Mouse (Mus musculus): Measurements from ENCODE around the gene Taar9.
"Not testable (repeated sequence)": the region's sequence is repeated elsewhere in the genome, so short reads cannot be mapped to it uniquely, and the experiment has no call there.

The Taar9 gene

GRCm38 (mm10) chr10:24087168-24087567, 22.2 kb downstream of the Taar9 start:
- Histone ChIP-seq H3K4me3 (replicated peaks; ENCODE audit: low read length) (no peak overlapping the region), H3K9me3 (ENCODE audit: low read length) (no peaks in the 10 kb centered on the region), H3K36me3 (ENCODE audit: insufficient read depth, low read length) (no peaks in the 10 kb centered on the region), H3K4me1 (replicated peaks; ENCODE audit: low read depth, low read length) (peaks cover 7% of the 10 kb centered on the region), H3K27me3 (ENCODE audit: insufficient read depth, low read length) (no peaks in the 10 kb centered on the region)
- no peak for TF ChIP-seq NANOG (IDR thresholded peaks at IDR 0.05; ENCODE audit: borderline replicate concordance, low read length)
- TF ChIP-seq CTCF (conservative IDR thresholded peaks at IDR 0.05; ENCODE audit: low read length): no peak
- TF ChIP-seq POU5F1 (IDR thresholded peaks at IDR 0.05; ENCODE audit: borderline replicate concordance, low read length): no peak

- H3K4me3 ChIP-seq (replicated peaks; ENCODE audit: low read length): no peak overlapping the region
- TF ChIP-seq POU5F1 (IDR thresholded peaks at IDR 0.05; ENCODE audit: borderline replicate concordance, low read length): no peak
- no peak for TF ChIP-seq CTCF (conservative IDR thresholded peaks at IDR 0.05; ENCODE audit: low read length)
- TF ChIP-seq NANOG (IDR thresholded peaks at IDR 0.05; ENCODE audit: borderline replicate concordance, low read length): no peak
Measured at GRCm38 (mm10) chr10:24086555-24086954, 22.8 kb downstream of the Taar9 start.

GRCm38 (mm10) chr10:24085936-24086335, 23.4 kb downstream of the Taar9 start:
- no peak overlapping the region for H3K4me3 ChIP-seq (replicated peaks; ENCODE audit: low read length)
- no peaks in the 10 kb centered on the region for H3K27me3 ChIP-seq (ENCODE audit: insufficient read depth, low read length)
- H3K4me1 ChIP-seq (replicated peaks; ENCODE audit: low read depth, low read length): peaks cover 7% of the 10 kb centered on the region
- no peaks in the 10 kb centered on the region for H3K9me3 ChIP-seq (ENCODE audit: low read length)
- H3K36me3 ChIP-seq (ENCODE audit: insufficient read depth, low read length): no peaks in the 10 kb centered on the region
- TF ChIP-seq NANOG (IDR thresholded peaks at IDR 0.05; ENCODE audit: borderline replicate concordance, low read length) (peak; percentile 70), POU5F1 (IDR thresholded peaks at IDR 0.05; ENCODE audit: borderline replicate concordance, low read length) (no peak; the same call in 1 of the 2 replicates)

More at GRCm38 (mm10) chr10:24086555-24086954, 22.8 kb downstream of the Taar9 start:
- H3K9me3 ChIP-seq (ENCODE audit: low read length): no peaks in the 10 kb centered on the region
- no peaks in the 10 kb centered on the region for H3K27me3 ChIP-seq (ENCODE audit: insufficient read depth, low read length)
- peaks cover 7% of the 10 kb centered on the region for H3K4me1 ChIP-seq (replicated peaks; ENCODE audit: low read depth, low read length)
- no peaks in the 10 kb centered on the region for H3K36me3 ChIP-seq (ENCODE audit: insufficient read depth, low read length)

GRCm38 (mm10) chr10:24080166-24080565, 29.2 kb downstream of the Taar9 start:
- H3K27me3 ChIP-seq (ENCODE audit: insufficient read depth, low read length): no peaks in the 10 kb centered on the region
- no peaks in the 10 kb centered on the region for H3K9me3 ChIP-seq (ENCODE audit: low read length)
- H3K4me3 ChIP-seq (replicated peaks; ENCODE audit: low read length): no peak overlapping the region
- no peaks in the 10 kb centered on the region for H3K4me1 ChIP-seq (replicated peaks; ENCODE audit: low read depth, low read length)
- no peaks in the 10 kb centered on the region for H3K36me3 ChIP-seq (ENCODE audit: insufficient read depth, low read length)
- TF ChIP-seq CTCF (conservative IDR thresholded peaks at IDR 0.05; ENCODE audit: low read length) (peak; percentile 16; the same call in 1 of the 2 replicates), NANOG (IDR thresholded peaks at IDR 0.05; ENCODE audit: borderline replicate concordance, low read length) (no peak)

GRCm38 (mm10) chr10:24076200-24076599, 33.1 kb downstream of the Taar9 start, which contains the start of gene Taar8a:
TSS of gene Taar8a (plus strand) at chr10:24076500.
- H3K27me3 ChIP-seq (ENCODE audit: insufficient read depth, low read length); H3K36me3 ChIP-seq (ENCODE audit: insufficient read depth, low read length); H3K9me3 ChIP-seq (ENCODE audit: low read length): not testable (repeated sequence)

GRCm38 (mm10) chr10:24074751-24075150, 34.6 kb downstream of the Taar9 start:
- H3K4me3 ChIP-seq (replicated peaks; ENCODE audit: low read length); H3K9me3 ChIP-seq (ENCODE audit: low read length); H3K27me3 ChIP-seq (ENCODE audit: insufficient read depth, low read length); H3K4me1 ChIP-seq (replicated peaks; ENCODE audit: low read depth, low read length); H3K36me3 ChIP-seq (ENCODE audit: insufficient read depth, low read length): not testable (repeated sequence)

More at GRCm38 (mm10) chr10:24076200-24076599, 33.1 kb downstream of the Taar9 start, which contains the start of gene Taar8a:
- not testable (repeated sequence) for H3K4me3 ChIP-seq (replicated peaks; ENCODE audit: low read length); H3K4me1 ChIP-seq (replicated peaks; ENCODE audit: low read depth, low read length)

GRCm38 (mm10) chr10:24058986-24059385, 50.3 kb downstream of the Taar9 start:
- Histone ChIP-seq H3K9me3 (ENCODE audit: low read length) (no peaks in the 10 kb centered on the region), H3K4me3 (replicated peaks; ENCODE audit: low read length) (no peak overlapping the region), H3K36me3 (ENCODE audit: insufficient read depth, low read length) (no peaks in the 10 kb centered on the region), H3K27me3 (ENCODE audit: insufficient read depth, low read length) (no peaks in the 10 kb centered on the region), H3K4me1 (replicated peaks; ENCODE audit: low read depth, low read length) (no peaks in the 10 kb centered on the region)
- TF ChIP-seq CTCF (conservative IDR thresholded peaks at IDR 0.05; ENCODE audit: low read length) (no peak), POU5F1 (IDR thresholded peaks at IDR 0.05; ENCODE audit: borderline replicate concordance, low read length) (no peak), NANOG (IDR thresholded peaks at IDR 0.05; ENCODE audit: borderline replicate concordance, low read length) (no peak)

Measured in E14TG2a.4 (cell line).